8 mouse cellular contexts compared by ENCODE assay signal in the genomic region with DNA sequence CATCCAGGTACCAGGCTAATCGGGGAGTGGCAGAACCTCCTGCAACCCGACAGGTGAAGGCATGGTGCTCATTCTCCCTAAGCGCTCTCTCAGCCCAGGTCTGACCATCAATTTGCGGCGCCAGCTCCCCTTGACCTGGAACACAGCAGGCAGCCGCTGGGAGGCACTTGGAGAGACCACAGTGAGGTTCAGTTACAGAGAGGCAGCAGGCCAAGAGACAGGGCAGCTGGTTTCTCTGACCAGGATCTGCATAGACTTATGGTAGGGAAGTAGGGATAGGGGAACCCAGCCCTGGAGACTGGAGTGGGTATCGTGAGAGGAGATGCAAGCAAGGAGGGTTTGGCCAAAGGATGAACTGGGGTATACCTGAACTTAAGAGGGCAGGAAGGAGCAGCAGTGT. TPM values are rescaled to one million over a fixed set of nuclear protein-coding genes. Genes with fewer than 3 reads are reported as not detected.
DNase-seq lines count a peak whose midpoint lies in the region; ATAC-seq and TF ChIP-seq lines count a peak whose summit lies in the region.

No protein-coding gene starts in this region.

- peaks cover 32% of the 10 kb centered on the region for H3K27me3 ChIP-seq in lung, embryonic 15.5 days
- H3K27me3 ChIP-seq in forebrain, postnatal 0 days (ENCODE audit: insufficient read depth, low read length) = no peaks in the 10 kb centered on the region
- H3K27me3 ChIP-seq in limb, embryonic 12.5 days = peaks cover 44% of the 10 kb centered on the region
- no peaks in the 10 kb centered on the region for H3K27me3 ChIP-seq in small intestine, adult 2 months (ENCODE audit: control insufficient read depth, insufficient read depth, low read length)

- H3K9ac ChIP-seq in lung, embryonic 15.5 days = no peak overlapping the region
- H3K9ac ChIP-seq in forebrain, postnatal 0 days = peak overlapping the region; percentile 66; the same call in 1 of the 2 replicates
- no peak overlapping the region for H3K9ac ChIP-seq in limb, embryonic 12.5 days (replicated peaks)

- no peak overlapping the region for H3K27ac ChIP-seq in lung, embryonic 15.5 days
- no peak overlapping the region for H3K27ac ChIP-seq in forebrain, postnatal 0 days (ENCODE audit: low read depth, low read length)
- H3K27ac ChIP-seq in limb, embryonic 12.5 days = no peak overlapping the region
- no peak overlapping the region for H3K27ac ChIP-seq in small intestine, adult 2 months (ENCODE audit: insufficient read depth, low read depth, low read length)

- no peak for TF ChIP-seq POLR2A in small intestine, adult 2 months (IDR thresholded peaks at IDR 0.05; ENCODE audit: low read depth, low read length)

- H3K4me2 ChIP-seq in lung, embryonic 15.5 days = peak overlapping the region; percentile 97
- peak overlapping the region; percentile 96 for H3K4me2 ChIP-seq in forebrain, postnatal 0 days (ENCODE audit: low read depth)
- peak overlapping the region; percentile 94 for H3K4me2 ChIP-seq in limb, embryonic 12.5 days

- H3K4me3 ChIP-seq in lung, embryonic 15.5 days = peak overlapping the region; percentile 60; the same call in 1 of the 2 replicates
- H3K4me3 ChIP-seq in forebrain, postnatal 0 days (ENCODE audit: low read depth, low read length) = peak overlapping the region; percentile 55
- H3K4me3 ChIP-seq in limb, embryonic 12.5 days (replicated peaks) = peak overlapping the region; percentile 65; the same call in 1 of the 2 replicates
- H3K4me3 ChIP-seq in small intestine, adult 2 months (ENCODE audit: low read depth, low read length) = peak overlapping the region; percentile 67

- no peaks in the 10 kb centered on the region for H3K36me3 ChIP-seq in lung, embryonic 15.5 days
- H3K36me3 ChIP-seq in forebrain, postnatal 0 days (ENCODE audit: insufficient read depth) = no peaks in the 10 kb centered on the region; the same call in 1 of the 2 replicates
- no peaks in the 10 kb centered on the region for H3K36me3 ChIP-seq in limb, embryonic 12.5 days
- 0 out of 2 replicates have a peak, but pooled peaks cover 1% of the 10 kb centered on the region for H3K36me3 ChIP-seq in small intestine, adult 2 months (ENCODE audit: control insufficient read depth, insufficient read depth, low read length)

- no peak for TF ChIP-seq CTCF in forebrain, postnatal 0 days (IDR thresholded peaks at IDR 0.05; ENCODE audit: low read depth)
- TF ChIP-seq CTCF in small intestine, adult 2 months (IDR thresholded peaks at IDR 0.05; ENCODE audit: extremely low read depth, insufficient read length, insufficient replicate concordance, low read depth, low read length) = no peak

- DNase-seq in lung, postnatal 4 days = no peak
- DNase-seq in forebrain, postnatal 0 days = no peak
- no peak for DNase-seq in spleen, adult 18-20 months
- DNase-seq in layer of hippocampus, adult 11-12 months (ENCODE audit: low spot score) = no peak

- ATAC-seq in lung, embryonic 15.5 days (ENCODE audit: borderline replicate concordance, extremely low read depth, low FRiP score, low TSS enrichment) = no peak
- no peak for ATAC-seq in forebrain, postnatal 0 days
- no peak for ATAC-seq in limb, embryonic 12.5 days (ENCODE audit: insufficient number of reproducible peaks, insufficient read depth, low FRiP score, low TSS enrichment, low read depth)
- no peak for ATAC-seq in monocyte, adult 5-6 weeks (replicated peaks; ENCODE audit: insufficient number of reproducible peaks, low FRiP score, low TSS enrichment, poor library complexity, severe bottlenecking)

- no peaks in the 10 kb centered on the region for H3K9me3 ChIP-seq in lung, embryonic 15.5 days
- no peaks in the 10 kb centered on the region for H3K9me3 ChIP-seq in forebrain, postnatal 0 days (ENCODE audit: low read length)
- no peaks in the 10 kb centered on the region for H3K9me3 ChIP-seq in limb, embryonic 12.5 days

- peaks cover 13% of the 10 kb centered on the region for H3K4me1 ChIP-seq in lung, embryonic 15.5 days
- H3K4me1 ChIP-seq in forebrain, postnatal 0 days (ENCODE audit: insufficient read depth) = 0 out of 2 replicates have a peak, but pooled peaks cover 6% of the 10 kb centered on the region
- peaks cover 12% of the 10 kb centered on the region; the same call in 1 of the 2 replicates for H3K4me1 ChIP-seq in limb, embryonic 12.5 days (replicated peaks)
- H3K4me1 ChIP-seq in small intestine, adult 2 months (ENCODE audit: control insufficient read depth, insufficient read depth, insufficient read length, low read length) = peaks cover 20% of the 10 kb centered on the region; the same call in 1 of the 2 replicates

- 36% methylated on average over 7 of the region's 7 CpGs for WGBS in lung, embryonic 15.5 days
- WGBS in forebrain, postnatal 0 days = 46% methylated on average over 7 of the region's 7 CpGs
- 36% methylated on average over 7 of the region's 7 CpGs for WGBS in limb, embryonic 12.5 days
- WGBS in small intestine, adult 2 months = 47% methylated on average over 7 of the region's 7 CpGs

RNA-seq across cellular contexts. Expression of gene Tmem25, which starts 0.8 kb away (rescaled TPM):
- polyA plus RNA-seq in lung, embryonic 15.5 days (2015; fragmentation: Nextera tagmentation; extraction: Ambion mirVana) = 1.0 and 1.2 TPM in 2 replicates
- 11.8 and 12.8 TPM in 2 replicates for total RNA-seq in forebrain, postnatal 0 days (2014; rRNA removed)
- 11.6 and 14.9 TPM in 2 replicates for polyA plus RNA-seq in forebrain, postnatal 0 days (2015; fragmentation: Nextera tagmentation; extraction: Ambion mirVana)
- 3.6 and 3.7 TPM in 2 replicates for polyA plus RNA-seq in limb, embryonic 12.5 days (2016; fragmentation: Nextera tagmentation; extraction: Ambion mirVana)
- polyA plus RNA-seq in small intestine, adult 2 months (2012; rRNA removed) = 2.9 and 6.9 TPM in 2 replicates
- 0.48 TPM in 1 of 3 replicates, not detected in the others for total RNA-seq in monocyte, adult 5-6 weeks (2017)

RNA-seq across cellular contexts. Expression of gene Ttc36, which starts 4.6 kb away (rescaled TPM):
- polyA plus RNA-seq in lung, embryonic 15.5 days (2015; fragmentation: Nextera tagmentation; extraction: Ambion mirVana) = 0.67 and 1.2 TPM in 2 replicates
- total RNA-seq in forebrain, postnatal 0 days (2014; rRNA removed) = 0.69 and 2.6 TPM in 2 replicates
- polyA plus RNA-seq in forebrain, postnatal 0 days (2015; fragmentation: Nextera tagmentation; extraction: Ambion mirVana) = 0.68 and 0.71 TPM in 2 replicates
- polyA plus RNA-seq in limb, embryonic 12.5 days (2016; fragmentation: Nextera tagmentation; extraction: Ambion mirVana) = not detected in 2 replicates
- polyA plus RNA-seq in small intestine, adult 2 months (2012; rRNA removed) = 2.1 and 9.4 TPM in 2 replicates
- total RNA-seq in monocyte, adult 5-6 weeks (2017) = not detected in 3 replicates

RNA-seq across cellular contexts. Expression of gene Ift46, which starts 30.6 kb away (rescaled TPM):
- polyA plus RNA-seq in lung, embryonic 15.5 days (2015; fragmentation: Nextera tagmentation; extraction: Ambion mirVana) = 93.2 and 99.1 TPM in 2 replicates
- total RNA-seq in forebrain, postnatal 0 days (2014; rRNA removed) = 67.0 and 72.4 TPM in 2 replicates
- polyA plus RNA-seq in forebrain, postnatal 0 days (2015; fragmentation: Nextera tagmentation; extraction: Ambion mirVana) = 158 and 166 TPM in 2 replicates
- polyA plus RNA-seq in limb, embryonic 12.5 days (2016; fragmentation: Nextera tagmentation; extraction: Ambion mirVana) = 139 and 150 TPM in 2 replicates
- polyA plus RNA-seq in small intestine, adult 2 months (2012; rRNA removed) = 13.4 and 26.2 TPM in 2 replicates
- total RNA-seq in monocyte, adult 5-6 weeks (2017) = 20.1 to 53.5 TPM (median 37.4 TPM) in 3 replicates

RNA-seq across cellular contexts. Expression of gene Arcn1, which starts 30.7 kb away (rescaled TPM):
- 193 and 199 TPM in 2 replicates for polyA plus RNA-seq in lung, embryonic 15.5 days (2015; fragmentation: Nextera tagmentation; extraction: Ambion mirVana)
- 107 and 113 TPM in 2 replicates for total RNA-seq in forebrain, postnatal 0 days (2014; rRNA removed)
- 86.0 and 105 TPM in 2 replicates for polyA plus RNA-seq in forebrain, postnatal 0 days (2015; fragmentation: Nextera tagmentation; extraction: Ambion mirVana)
- 194 and 208 TPM in 2 replicates for polyA plus RNA-seq in limb, embryonic 12.5 days (2016; fragmentation: Nextera tagmentation; extraction: Ambion mirVana)
- 19.3 and 47.9 TPM in 2 replicates for polyA plus RNA-seq in small intestine, adult 2 months (2012; rRNA removed)
- 156 to 231 TPM (median 178 TPM) in 3 replicates for total RNA-seq in monocyte, adult 5-6 weeks (2017)
